In genomic region chr12:67722033-67722800, GRCm38 (mm10) we compare ENCODE assay signal across 21 mouse cellular contexts.
"Had no signal": no experiment of that assay in that cellular context is flagged by ENCODE, and none has a peak within 500 bp of the region (broad histone marks: within the 10 kb centered on the region; RNA-seq: fewer than 3 reads in every experiment).

No protein-coding gene starts in this region.

- DNase-seq: kidney, adult 11 months; kidney, adult 8-10 months; kidney, postnatal 10 days; kidney, postnatal 36 days; layer of hippocampus, postnatal 36 days; left cerebral cortex, postnatal 4 days; liver, postnatal 0 days; retina, postnatal 1 day; right cerebral cortex, postnatal 25 days; spleen, adult 18-20 months; thymus, postnatal 25 days had no signal

- H3K4me1 ChIP-seq: kidney, embryonic 15.5 days; limb, embryonic 12.5 days; limb, embryonic 15.5 days; midbrain, embryonic 12.5 days; midbrain, embryonic 15.5 days; neural tube, embryonic 13.5 days had no signal

- H3K9me3 ChIP-seq: kidney, embryonic 15.5 days; limb, embryonic 12.5 days; limb, embryonic 15.5 days; midbrain, embryonic 12.5 days; midbrain, embryonic 15.5 days; neural tube, embryonic 13.5 days had no signal

- ATAC-seq: hindbrain, embryonic 16.5 days; liver, postnatal 0 days; midbrain, embryonic 15.5 days had no signal

- H3K9ac ChIP-seq: kidney, embryonic 15.5 days; limb, embryonic 12.5 days; limb, embryonic 15.5 days; liver, embryonic 14.5 days; liver, postnatal 0 days; midbrain, embryonic 12.5 days; midbrain, embryonic 15.5 days; neural tube, embryonic 13.5 days had no signal

- H3K4me2 ChIP-seq: kidney, embryonic 15.5 days; limb, embryonic 12.5 days; limb, embryonic 15.5 days; liver, embryonic 11.5 days; midbrain, embryonic 12.5 days; midbrain, embryonic 15.5 days; neural tube, embryonic 13.5 days had no signal

- H3K27ac ChIP-seq: kidney, embryonic 15.5 days; limb, embryonic 12.5 days; limb, embryonic 15.5 days; liver, embryonic 14.5 days; midbrain, embryonic 12.5 days; midbrain, embryonic 15.5 days; neural tube, embryonic 13.5 days had no signal

- H3K27me3 ChIP-seq: kidney, embryonic 15.5 days; limb, embryonic 12.5 days; limb, embryonic 15.5 days; midbrain, embryonic 12.5 days; midbrain, embryonic 15.5 days; neural tube, embryonic 13.5 days had no signal

- H3K4me3 ChIP-seq: kidney, embryonic 15.5 days; limb, embryonic 12.5 days; limb, embryonic 15.5 days; midbrain, embryonic 12.5 days; midbrain, embryonic 15.5 days; myocyte; neural tube, embryonic 13.5 days had no signal

- H3K36me3 ChIP-seq: kidney, embryonic 15.5 days; limb, embryonic 12.5 days; limb, embryonic 15.5 days; midbrain, embryonic 12.5 days; midbrain, embryonic 15.5 days; neural tube, embryonic 13.5 days had no signal
